Mouse (Mus musculus): ENCODE measurements around the gene Mmp7. TPM values are rescaled to one million over a fixed set of nuclear protein-coding genes. Genes with fewer than 3 reads are reported as not detected.
A peak's percentile ranks its signal among the peaks of the same experiment; 100 is the strongest.

The Mmp7 gene
- total RNA-seq, 2 experiments from 2014 or later: not detected

DNA sequence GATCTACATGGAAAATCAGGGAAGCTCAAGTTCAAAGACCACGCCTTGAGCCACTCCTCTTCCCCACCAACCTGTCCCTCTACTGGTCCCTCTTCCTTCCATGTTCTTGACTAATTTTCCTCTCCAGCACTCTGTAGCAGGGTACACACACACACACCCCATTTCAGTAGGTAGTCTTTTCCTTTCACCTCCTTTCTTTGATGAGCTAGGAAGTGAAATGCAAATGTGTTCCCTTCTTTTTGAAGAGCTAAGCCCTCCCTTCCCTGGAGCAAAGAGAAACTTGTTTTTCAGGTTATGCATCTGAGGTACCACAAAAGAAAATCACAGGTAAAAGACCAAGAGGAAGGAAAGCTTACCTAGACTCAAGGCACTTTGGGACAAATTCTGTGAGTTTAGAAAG lies 29.7 kb downstream of the Mmp7 start:
- intact Hi-C loops (cut with DNase I): no loop called here
- no peak for DNase-seq (ENCODE audit: low spot score in 2 of 2)

DNA sequence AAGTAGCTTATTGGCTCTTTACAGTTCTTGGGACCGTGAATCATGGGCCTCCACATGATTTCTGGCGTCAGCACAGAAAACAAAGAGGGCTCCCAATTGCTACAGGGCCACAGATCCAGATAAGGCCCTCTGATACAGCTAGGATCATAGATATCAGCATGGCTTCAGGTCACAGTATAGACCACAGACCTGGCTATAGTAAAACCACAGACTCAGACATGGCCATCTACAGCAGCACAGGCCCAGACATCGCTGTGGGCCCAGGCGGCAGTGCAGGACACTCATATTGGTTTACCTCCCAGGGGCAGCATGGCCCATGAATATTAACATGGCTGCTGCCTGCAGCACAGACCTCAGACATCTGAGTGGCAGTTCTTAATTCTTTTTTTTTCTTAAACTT lies 37.1 kb downstream of the Mmp7 start:
- intact Hi-C loops (cut with DNase I): no loop called here
- DNase-seq (ENCODE audit: low spot score in 2 of 2): no peak

DNA sequence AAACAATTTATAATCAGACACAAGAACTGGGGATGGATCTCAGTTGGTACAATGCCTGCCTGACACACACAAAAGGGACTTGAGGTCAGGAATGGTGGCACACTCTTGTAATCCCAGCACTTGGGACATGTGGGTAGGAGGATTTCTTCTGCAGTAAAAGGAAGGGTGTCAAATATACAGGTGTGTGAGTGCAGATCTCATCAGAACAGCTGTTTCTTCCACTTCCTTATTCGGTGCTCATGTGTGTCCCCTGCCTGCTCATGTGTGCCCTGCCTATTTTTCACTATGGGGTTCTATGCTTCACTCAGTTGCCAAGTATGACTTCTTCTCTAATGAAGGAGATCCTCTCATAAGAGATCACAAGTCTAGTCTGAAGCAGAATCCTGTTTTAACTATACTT lies 50.8 kb downstream of the Mmp7 start:
- intact Hi-C loops (cut with DNase I): no loop called here
- DNase-seq (ENCODE audit: low spot score in 2 of 2): no peak

DNA sequence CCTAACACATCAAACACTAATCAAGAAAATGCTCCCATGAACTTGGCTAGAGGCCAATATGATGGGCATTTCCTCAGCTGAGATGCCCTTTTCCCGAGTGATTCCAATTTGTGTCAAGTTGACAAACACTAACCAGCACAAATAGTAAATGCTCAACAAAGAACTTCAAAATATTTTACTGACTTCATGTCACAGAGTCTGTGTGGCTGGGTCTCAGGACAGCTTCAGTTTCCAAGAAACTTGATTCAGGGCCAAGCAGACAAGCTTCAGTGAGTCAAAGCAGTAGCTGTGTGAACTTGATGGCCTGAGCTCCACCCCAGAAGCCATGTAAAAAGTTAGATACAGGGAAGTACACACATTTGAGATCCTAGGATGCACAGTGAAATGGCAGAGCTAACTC lies 52.3 kb downstream of the Mmp7 start:
- DNase-seq (ENCODE audit: low spot score in 2 of 2): no peak
- intact Hi-C loops (cut with DNase I): no loop called here

DNA sequence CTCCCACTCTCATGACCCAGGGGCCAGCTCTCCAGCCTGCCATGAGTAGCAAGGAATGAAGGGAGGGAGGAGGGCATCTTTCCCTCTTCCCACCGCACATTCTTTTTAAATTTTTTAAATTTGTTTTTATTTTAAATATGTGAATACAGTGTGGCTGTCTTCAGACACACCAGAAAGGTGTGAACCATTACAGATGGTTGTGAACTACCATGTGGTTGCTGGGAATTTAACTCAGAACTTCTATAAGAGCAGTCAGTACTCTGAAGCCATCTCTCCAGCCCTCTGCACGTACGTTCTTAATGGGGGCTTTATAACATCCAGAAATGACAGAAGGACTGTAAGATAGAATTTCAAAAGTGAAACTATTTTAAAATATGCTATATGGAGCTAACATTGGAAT lies 57.0 kb downstream of the Mmp7 start:
- DNase-seq (ENCODE audit: low spot score in 2 of 2): peak in 1 of 2 experiments; percentile 25
- intact Hi-C loops (cut with DNase I): no loop called here

Other genes with a start within 250 kb of the Mmp7 start
- not detected for gene Mmp3, start 246.3 kb upstream of the Mmp7 start, total RNA-seq (2021)
- not detected for gene Mmp10, start 189.7 kb upstream of the Mmp7 start, total RNA-seq (2021)
- not detected for gene Mmp8, start 133.6 kb upstream of the Mmp7 start, total RNA-seq (2021)
- not detected for gene Mmp27, start 120.7 kb upstream of the Mmp7 start, total RNA-seq (2021)
- not detected for gene Mmp20, start 63.9 kb upstream of the Mmp7 start, total RNA-seq (2021)
- 1 to 10 TPM; 9.9 to 10.0 TPM for gene Tmem123, start 72.0 kb downstream of the Mmp7 start, total RNA-seq (2021)
- 10 to 100 TPM; 35.1 to 37.5 TPM for gene Birc2, start 145.0 kb downstream of the Mmp7 start, total RNA-seq (2021)
- gene Birc3, start 181.1 kb downstream of the Mmp7 start, total RNA-seq (2021): 1 to 10 TPM; 2.7 to 3.8 TPM

All from left cerebral cortex, postnatal 25 days (tissue).